In genomic region chr2:157556074-157556698, GRCm38 (mm10) we compare ENCODE assay signal across 16 mouse cellular contexts. TPM values are rescaled to one million over a fixed set of nuclear protein-coding genes. Genes with fewer than 3 reads are reported as not detected.
DNase-seq lines count a peak whose midpoint lies in the region; ATAC-seq and TF ChIP-seq lines count a peak whose summit lies in the region.
"Had no signal": no experiment of that assay in that cellular context is flagged by ENCODE, and none has a peak within 500 bp of the region (broad histone marks: within the 10 kb centered on the region; RNA-seq: fewer than 3 reads in every experiment).

No protein-coding gene starts in this region.

- no peak for TF ChIP-seq CTCF in thymus, adult 2 months (IDR thresholded peaks at IDR 0.05; ENCODE audit: borderline replicate concordance, control insufficient read depth, extremely low read depth, insufficient read depth, low read length, poor library complexity)

- H3K27me3 ChIP-seq in heart, embryonic 10.5 days (ENCODE audit: insufficient read depth, poor library complexity, severe bottlenecking): no peaks in the 10 kb centered on the region
- no peaks in the 10 kb centered on the region for H3K27me3 ChIP-seq in embryonic facial prominence, embryonic 11.5 days (ENCODE audit: control insufficient read depth, insufficient read depth, low read length)
- H3K27me3 ChIP-seq in intestine, embryonic 16.5 days (replicated peaks; ENCODE audit: control insufficient read depth, insufficient read depth, low read length): no peaks in the 10 kb centered on the region
- no peaks in the 10 kb centered on the region; the same call in 1 of the 2 replicates for H3K27me3 ChIP-seq in thymus, adult 2 months (ENCODE audit: control insufficient read depth, insufficient read depth, low read length)

- peaks cover 20% of the 10 kb centered on the region for H3K9me3 ChIP-seq in heart, embryonic 10.5 days
- peaks cover 10% of the 10 kb centered on the region; the same call in 1 of the 2 replicates for H3K9me3 ChIP-seq in embryonic facial prominence, embryonic 11.5 days (replicated peaks; ENCODE audit: control insufficient read depth, low read length)
- peaks cover 17% of the 10 kb centered on the region for H3K9me3 ChIP-seq in intestine, embryonic 16.5 days (ENCODE audit: control insufficient read depth, low read length)

- peaks cover 48% of the 10 kb centered on the region for H3K36me3 ChIP-seq in heart, embryonic 10.5 days
- peaks cover 8% of the 10 kb centered on the region for H3K36me3 ChIP-seq in embryonic facial prominence, embryonic 11.5 days (replicated peaks; ENCODE audit: control insufficient read depth, insufficient read depth, low read depth, low read length)
- peaks cover 23% of the 10 kb centered on the region for H3K36me3 ChIP-seq in intestine, embryonic 16.5 days (ENCODE audit: control insufficient read depth, insufficient read depth, low read length)
- no peaks in the 10 kb centered on the region for H3K36me3 ChIP-seq in thymus, adult 2 months (ENCODE audit: control insufficient read depth, insufficient read depth, low read length)

- H3K9ac ChIP-seq in embryonic facial prominence, embryonic 11.5 days (replicated peaks; ENCODE audit: low read length): no peak overlapping the region
- no peak overlapping the region for H3K9ac ChIP-seq in intestine, embryonic 16.5 days (ENCODE audit: low read depth, low read length)

- H3K4me3 ChIP-seq in heart, embryonic 10.5 days: no peak overlapping the region
- H3K4me3 ChIP-seq in embryonic facial prominence, embryonic 11.5 days (ENCODE audit: low read depth, low read length): no peak overlapping the region
- H3K4me3 ChIP-seq in intestine, embryonic 16.5 days (ENCODE audit: low read length): no peak overlapping the region
- no peak overlapping the region for H3K4me3 ChIP-seq in thymus, adult 2 months (ENCODE audit: control insufficient read depth, insufficient read depth, low read length)

- peak overlapping the region; percentile 33; the same call in 1 of the 2 replicates for H3K27ac ChIP-seq in heart, embryonic 10.5 days
- H3K27ac ChIP-seq in embryonic facial prominence, embryonic 11.5 days (replicated peaks; ENCODE audit: low read depth, low read length): peak overlapping the region; percentile 81
- no peak overlapping the region for H3K27ac ChIP-seq in intestine, embryonic 16.5 days (ENCODE audit: low read length)
- no peak overlapping the region for H3K27ac ChIP-seq in thymus, adult 2 months (ENCODE audit: control insufficient read depth, insufficient read depth, low read length)
- H3K27ac ChIP-seq: macrophage had no signal

- 63% methylated on average over 5 of the region's 5 CpGs for WGBS in heart, embryonic 10.5 days
- WGBS in embryonic facial prominence, embryonic 11.5 days: 48% methylated on average over 5 of the region's 5 CpGs
- WGBS in intestine, embryonic 16.5 days: 55% methylated on average over 5 of the region's 5 CpGs
- WGBS in thymus, adult 2 months: 93% methylated on average over 5 of the region's 5 CpGs

- TF ChIP-seq POLR2A in thymus, adult 2 months (IDR thresholded peaks at IDR 0.05; ENCODE audit: control insufficient read depth, extremely low read depth, insufficient read depth, low read length, poor library complexity): no peak

- no peak; the same call in 1 of the 2 replicates for ATAC-seq in embryonic facial prominence, embryonic 11.5 days (replicated peaks; ENCODE audit: insufficient number of reproducible peaks, low FRiP score, low TSS enrichment, low read depth)
- ATAC-seq in intestine, embryonic 16.5 days: peak; percentile 31; the same call in 1 of the 2 replicates
- ATAC-seq: forebrain, embryonic 16.5 days; inflammation-experienced regulatory T-cells, adult 6 months had no signal

- no peak for DNase-seq in heart, embryonic 10.5 days (ENCODE audit: low spot score)
- DNase-seq in heart, adult 8-10 months (ENCODE audit: low spot score): no peak
- DNase-seq in embryonic facial prominence, embryonic 11.5 days (ENCODE audit: low spot score): peak; percentile 69
- peak; percentile 62 for DNase-seq in lung, postnatal 10 days
- no peak for DNase-seq in c-Kit-positive CD71-positive TER-119-positive erythroid progenitor cells, embryonic 14.5 days (ENCODE audit: low spot score)
- DNase-seq in kidney, postnatal 10 days: no peak
- no peak for DNase-seq in thymus, adult 2 months
- DNase-seq: B cell, adult 2 months; cerebellum, adult 11-12 months; heart, adult 11 months; right cerebral cortex, postnatal 25 days; thymus, postnatal 4 days had no signal

- H3K4me2 ChIP-seq in embryonic facial prominence, embryonic 11.5 days (ENCODE audit: low read depth, low read length): 0 out of 2 replicates have a peak overlapping the region, but pooled peaks have one; percentile 4
- H3K4me2 ChIP-seq in intestine, embryonic 16.5 days (ENCODE audit: low read depth, low read length): no peak overlapping the region

- peaks cover 52% of the 10 kb centered on the region for H3K4me1 ChIP-seq in heart, embryonic 10.5 days
- no peaks in the 10 kb centered on the region; the same call in 1 of the 2 replicates for H3K4me1 ChIP-seq in embryonic facial prominence, embryonic 11.5 days (ENCODE audit: control insufficient read depth, insufficient read depth, low read length)
- peaks cover 8% of the 10 kb centered on the region; the same call in 1 of the 2 replicates for H3K4me1 ChIP-seq in intestine, embryonic 16.5 days (ENCODE audit: control insufficient read depth, insufficient read depth, low read length)
- H3K4me1 ChIP-seq in thymus, adult 2 months (replicated peaks; ENCODE audit: control insufficient read depth, insufficient read depth, low read length): no peaks in the 10 kb centered on the region

RNA-seq across cellular contexts. Expression of gene Nnat, which starts 3.7 kb away (rescaled TPM):
- 253 and 592 TPM in 2 replicates for polyA plus RNA-seq in heart, embryonic 10.5 days (2016; fragmentation: Nextera tagmentation; extraction: Ambion mirVana)
- total RNA-seq in heart, adult 8-10 months (2022): 1 to 10 TPM in 3 of 4 experiments, under 1 TPM in 1; 0.37 to 4.2 (median 1.5) TPM
- polyA plus RNA-seq in embryonic facial prominence, embryonic 11.5 days (2014; fragmentation: Nextera tagmentation; extraction: Ambion mirVana): 1,482 and 1,542 TPM in 2 replicates
- polyA plus RNA-seq in intestine, embryonic 16.5 days (2015; fragmentation: Nextera tagmentation; extraction: Ambion mirVana): 302 and 323 TPM in 2 replicates
- polyA plus RNA-seq in thymus, adult 2 months (2012; rRNA removed): 2.5 and 17.0 TPM in 2 replicates
- polyA plus RNA-seq: macrophage had no signal

RNA-seq across cellular contexts. Expression of gene Blcap, which starts 14.9 kb away (rescaled TPM):
- polyA plus RNA-seq in heart, embryonic 10.5 days (2016; fragmentation: Nextera tagmentation; extraction: Ambion mirVana): 38.3 and 38.6 TPM in 2 replicates
- 10 to 100 TPM; 48.1 to 54.0 (median 50.2) TPM for total RNA-seq in heart, adult 8-10 months (2022)
- 90.2 and 97.9 TPM in 2 replicates for polyA plus RNA-seq in embryonic facial prominence, embryonic 11.5 days (2014; fragmentation: Nextera tagmentation; extraction: Ambion mirVana)
- polyA plus RNA-seq in intestine, embryonic 16.5 days (2015; fragmentation: Nextera tagmentation; extraction: Ambion mirVana): 39.0 and 42.0 TPM in 2 replicates
- 28.2 and 35.3 TPM in 2 replicates for polyA plus RNA-seq in thymus, adult 2 months (2012; rRNA removed)

Comparison
In these comparisons a context has a peak if more than half of its experiments do, and no peak if none do; other contexts are left out.
1. DNase-seq: peak in embryonic facial prominence, embryonic 11.5 days (single experiment) and lung, postnatal 10 days (single experiment); none in heart, embryonic 10.5 days (single experiment), heart, adult 8-10 months (single experiment), c-Kit-positive CD71-positive TER-119-positive erythroid progenitor cells, embryonic 14.5 days (single experiment), kidney, postnatal 10 days (single experiment) and thymus, adult 2 months (single experiment).
2. H3K27ac ChIP-seq: peak in heart, embryonic 10.5 days (single experiment) and embryonic facial prominence, embryonic 11.5 days (single experiment); none in intestine, embryonic 16.5 days (single experiment) and thymus, adult 2 months (single experiment).
3. RNA of gene Nnat, which starts 3.7 kb away (polyA plus RNA-seq): 1,482 to 1,542 TPM in embryonic facial prominence, embryonic 11.5 days, 253 to 592 TPM in heart, embryonic 10.5 days and 302 to 323 TPM in intestine, embryonic 16.5 days; 2.5 to 17.0 TPM in thymus, adult 2 months; every median in the first group is over 10 times any median in the second.